Mouse (Mus musculus): ENCODE measurements around the gene Rasal2. TPM values are rescaled to one million over a fixed set of nuclear protein-coding genes. Genes with fewer than 3 reads are reported as not detected.
"Not testable (repeated sequence)": the region's sequence is repeated elsewhere in the genome, so short reads cannot be mapped to it uniquely, and the experiment has no call there.

The Rasal2 gene
- polyA plus RNA-seq, 1 experiment from 2014 or later, result 15.3 TPM

- H3K9ac ChIP-seq (replicated peaks; ENCODE audit: low read depth), result no peak overlapping the region
- H3K4me3 ChIP-seq (ENCODE audit: low read depth, low read length), result no peak overlapping the region
- H3K4me1 ChIP-seq (ENCODE audit: insufficient read depth, low read depth, low read length), result no peaks in the 10 kb centered on the region
- no peak for ATAC-seq
- TF ChIP-seq EP300 (IDR thresholded peaks at IDR 0.05), result no peak
- TF ChIP-seq CTCF (IDR thresholded peaks at IDR 0.05), result no peak
- WGBS, result 80% methylated on average over 3 of the region's 3 CpGs
- no peaks in the 10 kb centered on the region for H3K27me3 ChIP-seq (replicated peaks; ENCODE audit: insufficient read depth, low read length)
- no peak overlapping the region for H3K4me2 ChIP-seq (replicated peaks; ENCODE audit: low read depth, low read length)
- H3K27ac ChIP-seq (ENCODE audit: low read length), result no peak overlapping the region
- H3K36me3 ChIP-seq (ENCODE audit: insufficient read depth, low read length), result no peaks in the 10 kb centered on the region
- no peak for DNase-seq (ENCODE audit: low spot score)
- no peaks in the 10 kb centered on the region for H3K9me3 ChIP-seq (ENCODE audit: low read length)
These were observed 165.1 kb downstream of the Rasal2 start for GRCm38 (mm10) chr1:157247341-157247740.

- ATAC-seq, result no peak
- Histone ChIP-seq H3K9me3 (ENCODE audit: low read length) (no peaks in the 10 kb centered on the region), H3K4me2 (replicated peaks; ENCODE audit: low read depth, low read length) (no peak overlapping the region), H3K27me3 (replicated peaks; ENCODE audit: insufficient read depth, low read length) (no peaks in the 10 kb centered on the region), H3K4me3 (ENCODE audit: low read depth, low read length) (no peak overlapping the region), H3K4me1 (ENCODE audit: insufficient read depth, low read depth, low read length) (no peaks in the 10 kb centered on the region), H3K27ac (ENCODE audit: low read length) (no peak overlapping the region), H3K9ac (replicated peaks; ENCODE audit: low read depth) (no peak overlapping the region), H3K36me3 (ENCODE audit: insufficient read depth, low read length) (no peaks in the 10 kb centered on the region)
- WGBS, result 72% methylated on average over 1 of the region's 1 CpGs
- TF ChIP-seq EP300 (IDR thresholded peaks at IDR 0.05) (no peak), CTCF (IDR thresholded peaks at IDR 0.05) (no peak)
- no peak for DNase-seq (ENCODE audit: low spot score)
These were observed 165.6 kb downstream of the Rasal2 start for GRCm38 (mm10) chr1:157246779-157247178.

- H3K9me3 ChIP-seq (ENCODE audit: low read length), result no peaks in the 10 kb centered on the region
- 50% methylated on average over 5 of the region's 5 CpGs for WGBS
- no peaks in the 10 kb centered on the region for H3K4me1 ChIP-seq (ENCODE audit: insufficient read depth, low read depth, low read length)
- TF ChIP-seq CTCF (IDR thresholded peaks at IDR 0.05), result no peak
- TF ChIP-seq EP300 (IDR thresholded peaks at IDR 0.05), result no peak
- H3K27ac ChIP-seq (ENCODE audit: low read length), result no peak overlapping the region
- no peak overlapping the region for H3K4me3 ChIP-seq (ENCODE audit: low read depth, low read length)
- no peaks in the 10 kb centered on the region for H3K36me3 ChIP-seq (ENCODE audit: insufficient read depth, low read length)
- no peak overlapping the region for H3K9ac ChIP-seq (replicated peaks; ENCODE audit: low read depth)
- DNase-seq (ENCODE audit: low spot score) (no peak), ATAC-seq (no peak)
- no peaks in the 10 kb centered on the region for H3K27me3 ChIP-seq (replicated peaks; ENCODE audit: insufficient read depth, low read length)
- no peak overlapping the region for H3K4me2 ChIP-seq (replicated peaks; ENCODE audit: low read depth, low read length)
These were observed 168.0 kb downstream of the Rasal2 start for GRCm38 (mm10) chr1:157244453-157244790.

DNA sequence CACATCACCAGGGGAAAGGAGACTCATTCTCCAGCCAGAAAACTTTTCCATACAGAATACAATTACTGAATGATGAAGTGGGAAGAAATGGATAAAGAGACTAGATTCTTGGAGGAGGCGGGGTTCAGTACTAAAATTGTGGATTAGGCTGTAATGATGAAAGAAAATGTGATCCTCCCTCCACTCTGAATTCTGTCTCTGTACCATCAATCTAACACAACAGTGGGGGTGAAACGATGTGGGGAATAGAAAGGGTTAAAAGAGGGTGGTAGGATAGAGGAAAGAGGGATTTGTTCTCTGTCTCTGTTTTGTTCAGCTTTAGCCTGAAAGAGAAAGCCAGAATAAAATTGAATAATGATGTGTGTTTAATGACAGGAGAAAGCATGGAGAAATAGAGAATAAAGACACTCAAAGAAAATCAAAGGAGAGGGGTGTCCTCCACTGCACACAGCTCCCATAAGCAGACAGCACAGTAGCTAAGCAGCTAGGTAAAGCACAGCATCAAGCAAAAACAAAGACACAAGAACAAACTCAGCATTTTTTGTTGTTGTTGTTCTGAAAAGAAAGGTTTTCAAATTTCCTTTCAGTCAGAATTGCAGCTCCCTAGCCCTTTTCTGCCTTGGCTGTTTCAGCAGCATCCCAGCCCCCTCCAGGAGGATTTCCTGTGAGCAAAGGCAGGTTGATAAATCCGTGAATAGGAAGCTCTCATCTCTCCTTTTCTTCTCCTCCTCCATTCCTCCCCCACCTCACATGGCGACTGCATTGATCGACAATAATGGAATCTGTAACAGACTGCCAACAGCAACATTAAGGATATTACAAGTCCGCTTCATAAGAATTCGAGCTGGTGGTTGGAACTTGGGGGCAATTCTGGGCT is 168.6 kb downstream of the Rasal2 start:
- WGBS, result 54% methylated on average over 7 of the region's 7 CpGs
- TF ChIP-seq EP300 (IDR thresholded peaks at IDR 0.05), result no peak
- TF ChIP-seq CTCF (IDR thresholded peaks at IDR 0.05), result no peak

DNA sequence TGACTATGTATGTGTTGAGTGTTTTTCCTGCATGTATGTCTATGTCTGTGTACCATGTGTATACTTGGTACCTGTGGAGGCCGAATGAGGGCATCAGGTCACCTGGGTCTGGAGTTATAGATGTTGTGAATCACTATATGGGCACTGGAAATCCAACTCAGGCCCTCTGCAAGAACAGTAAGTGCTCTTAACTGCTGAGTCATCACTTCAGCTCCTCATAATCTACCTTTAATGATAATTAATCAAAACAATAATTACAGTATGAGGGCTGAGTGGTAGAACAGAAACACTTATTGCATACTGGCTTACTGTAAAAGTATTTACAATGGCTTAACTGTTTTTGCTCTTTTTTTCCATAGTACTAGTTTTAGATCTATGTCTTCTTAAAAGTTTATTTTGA is 172.7 kb downstream of the Rasal2 start:
- Histone ChIP-seq H3K9ac (replicated peaks; ENCODE audit: low read depth) (no peak overlapping the region), H3K27ac (ENCODE audit: low read length) (no peak overlapping the region), H3K4me3 (ENCODE audit: low read depth, low read length) (no peak overlapping the region), H3K36me3 (ENCODE audit: insufficient read depth, low read length) (no peaks in the 10 kb centered on the region), H3K9me3 (ENCODE audit: low read length) (no peaks in the 10 kb centered on the region), H3K4me2 (replicated peaks; ENCODE audit: low read depth, low read length) (no peak overlapping the region), H3K4me1 (ENCODE audit: insufficient read depth, low read depth, low read length) (no peaks in the 10 kb centered on the region), H3K27me3 (replicated peaks; ENCODE audit: insufficient read depth, low read length) (no peaks in the 10 kb centered on the region)
- no peak for DNase-seq (ENCODE audit: low spot score)
- no peak for ATAC-seq
- 83% methylated on average over 1 of the region's 1 CpGs for WGBS
- TF ChIP-seq EP300 (IDR thresholded peaks at IDR 0.05), result no peak

More for the DNA sequence above, 168.6 kb downstream of the Rasal2 start:
- Histone ChIP-seq H3K27ac (ENCODE audit: low read length) (no peak overlapping the region), H3K9me3 (ENCODE audit: low read length) (no peaks in the 10 kb centered on the region), H3K27me3 (replicated peaks; ENCODE audit: insufficient read depth, low read length) (no peaks in the 10 kb centered on the region), H3K4me1 (ENCODE audit: insufficient read depth, low read depth, low read length) (no peaks in the 10 kb centered on the region), H3K36me3 (ENCODE audit: insufficient read depth, low read length) (no peaks in the 10 kb centered on the region), H3K4me2 (replicated peaks; ENCODE audit: low read depth, low read length) (no peak overlapping the region), H3K9ac (replicated peaks; ENCODE audit: low read depth) (no peak overlapping the region), H3K4me3 (ENCODE audit: low read depth, low read length) (no peak overlapping the region)
- DNase-seq (ENCODE audit: low spot score) (no peak), ATAC-seq (no peak)

- not testable (repeated sequence) for H3K36me3 ChIP-seq (ENCODE audit: insufficient read depth, low read length); H3K9me3 ChIP-seq (ENCODE audit: low read length); H3K27me3 ChIP-seq (replicated peaks; ENCODE audit: insufficient read depth, low read length); H3K4me2 ChIP-seq (replicated peaks; ENCODE audit: low read depth, low read length); ATAC-seq; H3K9ac ChIP-seq (replicated peaks; ENCODE audit: low read depth); DNase-seq (ENCODE audit: low spot score); H3K4me3 ChIP-seq (ENCODE audit: low read depth, low read length); H3K4me1 ChIP-seq (ENCODE audit: insufficient read depth, low read depth, low read length); H3K27ac ChIP-seq (ENCODE audit: low read length)
- WGBS, result 94% methylated on average over 4 of the region's 4 CpGs
These were observed 175.6 kb downstream of the Rasal2 start for GRCm38 (mm10) chr1:157236650-157237344.
